Comparison of ENCODE assay signal across 16 mouse cellular contexts in genomic region chr4:108949168-108949567, GRCm38 (mm10). TPM values are rescaled to one million over a fixed set of nuclear protein-coding genes. Genes with fewer than 3 reads are reported as not detected.
DNase-seq lines count a peak whose midpoint lies in the region; ATAC-seq and TF ChIP-seq lines count a peak whose summit lies in the region.
"Had no signal": no experiment of that assay in that cellular context is flagged by ENCODE, and none has a peak within 500 bp of the region (broad histone marks: within the 10 kb centered on the region; RNA-seq: fewer than 3 reads in every experiment).

No protein-coding gene starts in this region.

- intact Hi-C loops in left cerebral cortex, postnatal 10 days (cut with DNase I): no loop called here

- WGBS in cerebellum, adult 2 months: 7% methylated on average over 7 of the region's 7 CpGs
- WGBS in liver, embryonic 12.5 days (ENCODE audit: insufficient replicate concordance): 80% methylated on average over 7 of the region's 7 CpGs
- 79% methylated on average over 7 of the region's 7 CpGs for WGBS in hindbrain, embryonic 16.5 days

- no peaks in the 10 kb centered on the region for H3K9me3 ChIP-seq in liver, embryonic 12.5 days (replicated peaks)
- H3K9me3 ChIP-seq in hindbrain, embryonic 16.5 days (ENCODE audit: control insufficient read depth, low read length): no peaks in the 10 kb centered on the region
- H3K9me3 ChIP-seq: embryonic facial prominence, embryonic 12.5 days; heart, embryonic 15.5 days; limb, embryonic 12.5 days; midbrain, embryonic 12.5 days had no signal

- no peak for TF ChIP-seq CTCF in cerebellum, adult 2 months (IDR thresholded peaks at IDR 0.05; ENCODE audit: borderline replicate concordance, insufficient read depth, low read depth, low read length)

- no peaks in the 10 kb centered on the region for H3K36me3 ChIP-seq in liver, embryonic 12.5 days
- no peaks in the 10 kb centered on the region for H3K36me3 ChIP-seq in hindbrain, embryonic 16.5 days (ENCODE audit: control insufficient read depth, insufficient read depth, low read length)
- H3K36me3 ChIP-seq: embryonic facial prominence, embryonic 12.5 days; heart, embryonic 15.5 days; limb, embryonic 12.5 days; midbrain, embryonic 12.5 days had no signal

- DNase-seq in 3T3-L1 (ENCODE audit: low read depth, low spot score): peak; percentile 5
- DNase-seq in cerebellum, adult 2 months: peak; percentile 82 to 86
- peak; percentile 58 for DNase-seq in layer of hippocampus, adult 11-12 months (ENCODE audit: low spot score)
- DNase-seq in left cerebral cortex, postnatal 10 days (ENCODE audit: extremely low spot score in 1 of 2, low spot score in 2 of 2): peak; percentile 48 to 59
- DNase-seq in retina, postnatal 1 day: no peak
- no peak for DNase-seq in natural killer cell, adult 2 months (ENCODE audit: low spot score in 2 of 2)
- DNase-seq: gastrocnemius, adult 2 months; lung, embryonic 14.5 days had no signal

- no peak overlapping the region for H3K27ac ChIP-seq in cerebellum, adult 2 months (ENCODE audit: insufficient read depth, low read length)
- no peak overlapping the region for H3K27ac ChIP-seq in liver, embryonic 12.5 days
- no peak overlapping the region for H3K27ac ChIP-seq in hindbrain, embryonic 16.5 days (ENCODE audit: low read depth, low read length)
- H3K27ac ChIP-seq: embryonic facial prominence, embryonic 12.5 days; gastrocnemius, adult 2 months; heart, embryonic 15.5 days; limb, embryonic 12.5 days; midbrain, embryonic 12.5 days had no signal

- no peak for TF ChIP-seq POLR2A in cerebellum, adult 2 months (IDR thresholded peaks at IDR 0.05; ENCODE audit: borderline replicate concordance, insufficient read depth, low read length)

- no peak for ATAC-seq in liver, embryonic 12.5 days
- no peak for ATAC-seq in hindbrain, embryonic 16.5 days
- ATAC-seq: CD4-positive, CD25-positive, alpha-beta regulatory T cell, adult 4 months; inflammation-experienced regulatory T-cells, adult 6 months had no signal

- H3K4me2 ChIP-seq in liver, embryonic 12.5 days: no peak overlapping the region
- no peak overlapping the region for H3K4me2 ChIP-seq in hindbrain, embryonic 16.5 days (ENCODE audit: low read length)
- H3K4me2 ChIP-seq: embryonic facial prominence, embryonic 12.5 days; heart, embryonic 15.5 days; limb, embryonic 12.5 days; lung, embryonic 14.5 days; midbrain, embryonic 12.5 days had no signal

- H3K4me1 ChIP-seq in cerebellum, adult 2 months (ENCODE audit: control insufficient read depth, insufficient read depth, low read length): peaks cover 4% of the 10 kb centered on the region
- H3K4me1 ChIP-seq in liver, embryonic 12.5 days: no peaks in the 10 kb centered on the region
- H3K4me1 ChIP-seq in hindbrain, embryonic 16.5 days (ENCODE audit: control insufficient read depth, insufficient read depth, low read depth, low read length): no peaks in the 10 kb centered on the region
- H3K4me1 ChIP-seq: embryonic facial prominence, embryonic 12.5 days; heart, embryonic 15.5 days; limb, embryonic 12.5 days; midbrain, embryonic 12.5 days had no signal

- no peak overlapping the region for H3K9ac ChIP-seq in liver, embryonic 12.5 days
- H3K9ac ChIP-seq in hindbrain, embryonic 16.5 days (ENCODE audit: low read depth, low read length): no peak overlapping the region
- H3K9ac ChIP-seq: embryonic facial prominence, embryonic 12.5 days; heart, embryonic 15.5 days; limb, embryonic 12.5 days; lung, embryonic 14.5 days; midbrain, embryonic 12.5 days had no signal

- no peak overlapping the region for H3K4me3 ChIP-seq in cerebellum, adult 2 months (replicated peaks; ENCODE audit: insufficient read depth, low read depth, low read length)
- no peak overlapping the region for H3K4me3 ChIP-seq in liver, embryonic 12.5 days
- H3K4me3 ChIP-seq in hindbrain, embryonic 16.5 days (ENCODE audit: low read length): no peak overlapping the region
- H3K4me3 ChIP-seq: embryonic facial prominence, embryonic 12.5 days; gastrocnemius, adult 2 months; heart, embryonic 15.5 days; limb, embryonic 12.5 days; midbrain, embryonic 12.5 days had no signal

- no peaks in the 10 kb centered on the region for H3K27me3 ChIP-seq in cerebellum, adult 2 months (ENCODE audit: control insufficient read depth, insufficient read depth, low read length)
- H3K27me3 ChIP-seq in liver, embryonic 12.5 days (replicated peaks): no peaks in the 10 kb centered on the region
- no peaks in the 10 kb centered on the region for H3K27me3 ChIP-seq in hindbrain, embryonic 16.5 days (replicated peaks; ENCODE audit: control insufficient read depth, insufficient read depth, low read length)
- H3K27me3 ChIP-seq: embryonic facial prominence, embryonic 12.5 days; heart, embryonic 15.5 days; limb, embryonic 12.5 days had no signal

RNA-seq across cellular contexts. Expression of gene Nrd1, which starts 51.3 kb away (rescaled TPM):
- polyA plus RNA-seq in cerebellum, adult 2 months (2012; rRNA removed): 136 and 150 TPM in 2 replicates
- total RNA-seq in left cerebral cortex, postnatal 10 days (2021): 100 to 1,000 TPM; 155 to 157 TPM
- 55.3 and 56.0 TPM in 2 replicates for polyA plus RNA-seq in liver, embryonic 12.5 days (2016; fragmentation: Nextera tagmentation; extraction: Ambion mirVana)
- 69.8 and 69.9 TPM in 2 replicates for polyA plus RNA-seq in hindbrain, embryonic 16.5 days (2015; fragmentation: Nextera tagmentation; extraction: Ambion mirVana)

Comparison
In these comparisons a context has a peak if more than half of its experiments do, and no peak if none do; other contexts are left out.
1. DNase-seq: peak in 3T3-L1 (single experiment), cerebellum, adult 2 months (2 of 2), layer of hippocampus, adult 11-12 months (single experiment) and left cerebral cortex, postnatal 10 days (2 of 2); none in retina, postnatal 1 day (single experiment) and natural killer cell, adult 2 months (0 of 2).